ENCODE assay signal across 27 mouse cellular contexts in the genomic region with DNA sequence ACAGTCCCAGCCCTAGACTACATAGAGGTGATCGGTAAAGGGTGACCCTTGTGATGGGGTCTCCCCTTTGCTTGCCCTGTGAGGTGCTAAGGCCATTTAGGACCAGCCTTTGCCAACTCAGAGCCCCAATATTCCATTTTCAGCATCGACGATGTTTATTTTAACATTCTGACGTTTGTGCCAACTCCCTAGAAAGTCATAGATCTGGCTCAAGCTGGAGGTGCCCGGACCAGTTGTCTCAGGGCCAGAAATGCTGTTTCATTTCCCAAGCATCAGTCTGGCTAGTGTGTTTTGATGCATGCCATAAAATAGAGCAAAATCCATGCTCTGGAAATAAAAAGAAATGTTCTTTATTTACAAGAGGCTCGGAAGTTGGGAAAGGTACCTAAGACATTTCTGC. TPM values are rescaled to one million over a fixed set of nuclear protein-coding genes. Genes with fewer than 3 reads are reported as not detected.
DNase-seq lines count a peak whose midpoint lies in the region; ATAC-seq and TF ChIP-seq lines count a peak whose summit lies in the region.
"Had no signal": no experiment of that assay in that cellular context is flagged by ENCODE, and none has a peak within 500 bp of the region (broad histone marks: within the 10 kb centered on the region; RNA-seq: fewer than 3 reads in every experiment).

No protein-coding gene starts in this region.

- peak; percentile 49 to 68 for DNase-seq in cerebellum, adult 18-20 months
- DNase-seq in cerebellum, adult 11-12 months = no peak
- DNase-seq in cerebellum, postnatal 25 days = peak; percentile 49 to 64
- peak; percentile 76 for DNase-seq in adipocyte (ENCODE audit: low spot score)
- DNase-seq in embryo, embryonic 10.5 days (ENCODE audit: low spot score) = no peak
- DNase-seq: gastrocnemius, postnatal 25 days; heart, adult 11 months; heart, postnatal 36 days; kidney, adult 2 months; kidney, postnatal 36 days; layer of hippocampus, postnatal 36 days; left cerebral cortex, postnatal 4 days; liver, embryonic 13.5 days; lung, adult 2 months; lung, postnatal 10 days; midbrain, embryonic 14.5 days; retina, postnatal 1 day; right cerebral cortex, postnatal 14 days; thymus, postnatal 25 days had no signal

- H3K36me3 ChIP-seq in myocyte (ENCODE audit: control insufficient read depth, insufficient read depth) = no peaks in the 10 kb centered on the region
- H3K36me3 ChIP-seq: intestine, embryonic 15.5 days; neural tube, embryonic 15.5 days had no signal

- no peaks in the 10 kb centered on the region for H3K27me3 ChIP-seq in myocyte (ENCODE audit: control insufficient read depth, insufficient read depth, insufficient read length)
- H3K27me3 ChIP-seq: hindbrain, embryonic 12.5 days; intestine, embryonic 15.5 days; liver, embryonic 13.5 days; neural tube, embryonic 15.5 days had no signal

- H3ac ChIP-seq in myocyte (ENCODE audit: control insufficient read depth, insufficient read length) = no peak overlapping the region

- peak overlapping the region; percentile 26 for H3K4me2 ChIP-seq in myocyte (ENCODE audit: low read depth)
- H3K4me2 ChIP-seq: heart, embryonic 11.5 days; hindbrain, embryonic 12.5 days; intestine, embryonic 15.5 days; liver, embryonic 13.5 days; neural tube, embryonic 15.5 days had no signal

- no peak for TF ChIP-seq POLR2A in myocyte (IDR thresholded peaks at IDR 0.05; ENCODE audit: insufficient read length, low read depth)

- no peak overlapping the region for H3K4me3 ChIP-seq in myocyte
- H3K4me3 ChIP-seq: hindbrain, embryonic 12.5 days; intestine, embryonic 15.5 days; liver, embryonic 13.5 days; neural tube, embryonic 15.5 days had no signal

- ATAC-seq in cerebellum, adult (ENCODE audit: insufficient number of reproducible peaks, low FRiP score, low TSS enrichment) = no peak
- ATAC-seq: forebrain, embryonic 14.5 days; hindbrain, postnatal 0 days; intestine, embryonic 15.5 days had no signal

- peaks cover 68% of the 10 kb centered on the region for H3K79me2 ChIP-seq in myocyte (ENCODE audit: control insufficient read depth, insufficient read depth)

TF ChIP-seq in myocyte, 11 proteins besides CTCF, POLR2A, EP300 and RAD21:
- TF ChIP-seq REST (IDR thresholded peaks at IDR 0.05; ENCODE audit: insufficient read depth, insufficient read length) = no peak
- no peak for TF ChIP-seq E2F4 (IDR thresholded peaks at IDR 0.05; ENCODE audit: insufficient read depth)
- no peak for TF ChIP-seq TCF12 (IDR thresholded peaks at IDR 0.05; ENCODE audit: insufficient read depth, poor library complexity, severe bottlenecking)
- TF ChIP-seq MAX (IDR thresholded peaks at IDR 0.05; ENCODE audit: low read depth) = no peak
- no peak for TF ChIP-seq MYOD1 (IDR thresholded peaks at IDR 0.05; ENCODE audit: control insufficient read depth in 1 of 3, insufficient read length in 2 of 3, low read depth in 2 of 3)
- TF ChIP-seq MYOG (IDR thresholded peaks at IDR 0.05; ENCODE audit: control insufficient read depth in 1 of 3, insufficient read depth in 1 of 3, insufficient read length in 2 of 3, low read depth in 2 of 3) = no peak
- no peak for TF ChIP-seq SRF (IDR thresholded peaks at IDR 0.05; ENCODE audit: control insufficient read depth, insufficient read length, low read depth)
- no peak for TF ChIP-seq CEBPB (IDR thresholded peaks at IDR 0.05; ENCODE audit: insufficient read depth, poor library complexity, severe bottlenecking)
- TF ChIP-seq POLR2AphosphoS2 (IDR thresholded peaks at IDR 0.05; ENCODE audit: insufficient read length, low read depth) = no peak
- no peak for TF ChIP-seq TCF3 (IDR thresholded peaks at IDR 0.05; ENCODE audit: insufficient read length, low read depth)
- TF ChIP-seq USF1 (IDR thresholded peaks at IDR 0.05; ENCODE audit: low read depth) = no peak

RNA-seq across cellular contexts. Expression of gene Sik3, which starts 5.7 kb away (rescaled TPM):
- 29.4 TPM for polyA plus RNA-seq in myocyte (2012; fragmentation: generic; extraction: Trizol)

RNA-seq across cellular contexts. Expression of gene Pafah1b2, which starts 5.8 kb away (rescaled TPM):
- 86.8 TPM for polyA plus RNA-seq in myocyte (2012; fragmentation: generic; extraction: Trizol)

Comparison
In these comparisons a context has a peak if more than half of its experiments do, and no peak if none do; other contexts are left out.
1. DNase-seq: peak in cerebellum, adult 18-20 months (2 of 2), cerebellum, postnatal 25 days (2 of 2) and adipocyte (single experiment); none in cerebellum, adult 11-12 months (single experiment) and embryo, embryonic 10.5 days (single experiment).